Mouse (Mus musculus) myocyte (in vitro differentiated cells): Measurements from ENCODE around the gene Tenm4.

Source experiments
- MAX ChIP-seq: IDR thresholded peaks from one replicate; pipeline ENCODE4 v1.6.1; 2011; ENCODE audit warnings: low read depth, mild to moderate bottlenecking, control low read depth
- MYOD1 ChIP-seq, 3 experiments: IDR thresholded peaks; one replicate each; pipeline ENCODE4 v1.6.1; 2011; ENCODE audit warnings: control low read depth in 2 of 3, low read depth in 2 of 3, mild to moderate bottlenecking in 2 of 3, moderate library complexity in 1 of 3; ENCODE audit not compliant: insufficient read length in 2 of 3, control insufficient read depth in 1 of 3
- POLR2A ChIP-seq: IDR thresholded peaks from one replicate; pipeline ENCODE4 v1.6.1; 2011; ENCODE audit warnings: low read depth, mild to moderate bottlenecking, control low read depth, moderate library complexity; ENCODE audit not compliant: insufficient read length
- TCF12 ChIP-seq: IDR thresholded peaks from one replicate; pipeline ENCODE4 v1.6.1; 2011; ENCODE audit warnings: mild to moderate bottlenecking, control low read depth; ENCODE audit not compliant: poor library complexity, insufficient read depth, severe bottlenecking
- USF1 ChIP-seq: IDR thresholded peaks from one replicate; pipeline ENCODE4 v1.6.1; 2011; ENCODE audit warnings: low read depth, mild to moderate bottlenecking, control low read depth, moderate library complexity

GRCm38 (mm10) chr7:96222569-96222968 is 51.5 kb downstream of the Tenm4 start:
- TF ChIP-seq MAX: no peak
- no peak for TF ChIP-seq POLR2A
- no peak for TF ChIP-seq USF1
- TF ChIP-seq TCF12: no peak
- TF ChIP-seq MYOD1 (IDR thresholded peaks at IDR 0.05; ENCODE audit: control insufficient read depth in 1 of 3, insufficient read length in 2 of 3, low read depth in 2 of 3): no peak
